Mouse (Mus musculus): ENCODE measurements around the gene Fbxo27. TPM values are rescaled to one million over a fixed set of nuclear protein-coding genes. Genes with fewer than 3 reads are reported as not detected.
"Not testable (repeated sequence)": the region's sequence is repeated elsewhere in the genome, so short reads cannot be mapped to it uniquely, and the experiment has no call there.

Gene Fbxo27
- polyA plus RNA-seq, 1 experiment: 3.7 TPM

- H3K27me3 ChIP-seq (ENCODE audit: control insufficient read depth, insufficient read depth, low read length): no peaks in the 10 kb centered on the region
- no peaks in the 10 kb centered on the region for H3K36me3 ChIP-seq (ENCODE audit: control insufficient read depth, insufficient read depth, low read length)
- TF ChIP-seq POLR2A (IDR thresholded peaks at IDR 0.05; ENCODE audit: low read depth, low read length): no peak
- no peak for TF ChIP-seq CTCF (IDR thresholded peaks at IDR 0.05; ENCODE audit: extremely low read depth, insufficient read depth, insufficient read length, insufficient replicate concordance)
- no peaks in the 10 kb centered on the region; the same call in 1 of the 2 replicates for H3K4me1 ChIP-seq (ENCODE audit: control insufficient read depth, insufficient read depth, insufficient read length)
- DNase-seq (ENCODE audit: low read depth in 1 of 2, low spot score in 2 of 2): no peak
- no peak overlapping the region for H3K27ac ChIP-seq (ENCODE audit: insufficient read depth, low read length)
- H3K4me3 ChIP-seq (ENCODE audit: extremely low read depth, insufficient read depth, insufficient read length): no peak overlapping the region
- WGBS: 8% methylated on average over 15 of the region's 15 CpGs
Observed at GRCm38 (mm10) chr7:28665620-28666579, 26.7 kb upstream of the Fbxo27 start.

GRCm38 (mm10) chr7:28671172-28671571 lies 21.5 kb upstream of the Fbxo27 start:
- no peaks in the 10 kb centered on the region for H3K27me3 ChIP-seq (ENCODE audit: control insufficient read depth, insufficient read depth, low read length)
- 5% methylated on average over 4 of the region's 4 CpGs for WGBS
- H3K27ac ChIP-seq (ENCODE audit: insufficient read depth, low read length): no peak overlapping the region
- no peak for DNase-seq (ENCODE audit: low read depth in 1 of 2, low spot score in 2 of 2)
- no peak for TF ChIP-seq POLR2A (IDR thresholded peaks at IDR 0.05; ENCODE audit: low read depth, low read length)
- no peak for TF ChIP-seq CTCF (IDR thresholded peaks at IDR 0.05; ENCODE audit: extremely low read depth, insufficient read depth, insufficient read length, insufficient replicate concordance)
- no peaks in the 10 kb centered on the region for H3K36me3 ChIP-seq (ENCODE audit: control insufficient read depth, insufficient read depth, low read length)
- H3K4me1 ChIP-seq (ENCODE audit: control insufficient read depth, insufficient read depth, insufficient read length): peaks cover 4% of the 10 kb centered on the region; the same call in 1 of the 2 replicates
- no peak overlapping the region for H3K4me3 ChIP-seq (ENCODE audit: extremely low read depth, insufficient read depth, insufficient read length)

GRCm38 (mm10) chr7:28672276-28672675 lies 20.4 kb upstream of the Fbxo27 start:
- 92% methylated on average over 5 of the region's 5 CpGs for WGBS
- Histone ChIP-seq H3K27ac (ENCODE audit: insufficient read depth, low read length) (no peak overlapping the region), H3K4me3 (ENCODE audit: extremely low read depth, insufficient read depth, insufficient read length) (no peak overlapping the region)

GRCm38 (mm10) chr7:28672786-28673185 lies 19.9 kb upstream of the Fbxo27 start:
- not testable (repeated sequence) for H3K4me3 ChIP-seq (ENCODE audit: extremely low read depth, insufficient read depth, insufficient read length); H3K27ac ChIP-seq (ENCODE audit: insufficient read depth, low read length); DNase-seq (ENCODE audit: low read depth in 1 of 2, low spot score in 2 of 2); H3K27me3 ChIP-seq (ENCODE audit: control insufficient read depth, insufficient read depth, low read length); H3K36me3 ChIP-seq (ENCODE audit: control insufficient read depth, insufficient read depth, low read length); H3K4me1 ChIP-seq (ENCODE audit: control insufficient read depth, insufficient read depth, insufficient read length)
- WGBS: 83% methylated on average over 5 of the region's 5 CpGs

More at GRCm38 (mm10) chr7:28672276-28672675, 20.4 kb upstream of the Fbxo27 start:
- TF ChIP-seq CTCF (IDR thresholded peaks at IDR 0.05; ENCODE audit: extremely low read depth, insufficient read depth, insufficient read length, insufficient replicate concordance): no peak
- TF ChIP-seq POLR2A (IDR thresholded peaks at IDR 0.05; ENCODE audit: low read depth, low read length): no peak
- no peaks in the 10 kb centered on the region for H3K27me3 ChIP-seq (ENCODE audit: control insufficient read depth, insufficient read depth, low read length)
- no peak for DNase-seq (ENCODE audit: low read depth in 1 of 2, low spot score in 2 of 2)
- no peaks in the 10 kb centered on the region for H3K36me3 ChIP-seq (ENCODE audit: control insufficient read depth, insufficient read depth, low read length)
- H3K4me1 ChIP-seq (ENCODE audit: control insufficient read depth, insufficient read depth, insufficient read length): peaks cover 4% of the 10 kb centered on the region; the same call in 1 of the 2 replicates

GRCm38 (mm10) chr7:28674994-28675393 lies 17.7 kb upstream of the Fbxo27 start:
- Histone ChIP-seq H3K4me3 (ENCODE audit: extremely low read depth, insufficient read depth, insufficient read length) (peak overlapping the region; percentile 20; the same call in 1 of the 2 replicates), H3K27ac (ENCODE audit: insufficient read depth, low read length) (no peak overlapping the region), H3K36me3 (ENCODE audit: control insufficient read depth, insufficient read depth, low read length) (no peaks in the 10 kb centered on the region), H3K4me1 (ENCODE audit: control insufficient read depth, insufficient read depth, insufficient read length) (peaks cover 4% of the 10 kb centered on the region; the same call in 1 of the 2 replicates), H3K27me3 (ENCODE audit: control insufficient read depth, insufficient read depth, low read length) (no peaks in the 10 kb centered on the region)
- no peak for DNase-seq (ENCODE audit: low read depth in 1 of 2, low spot score in 2 of 2)
- WGBS: 60% methylated on average over 9 of the region's 9 CpGs
- TF ChIP-seq CTCF (IDR thresholded peaks at IDR 0.05; ENCODE audit: extremely low read depth, insufficient read depth, insufficient read length, insufficient replicate concordance): no peak
- no peak for TF ChIP-seq POLR2A (IDR thresholded peaks at IDR 0.05; ENCODE audit: low read depth, low read length)

- Histone ChIP-seq H3K4me3 (ENCODE audit: extremely low read depth, insufficient read depth, insufficient read length) (no peak overlapping the region), H3K27me3 (ENCODE audit: control insufficient read depth, insufficient read depth, low read length) (no peaks in the 10 kb centered on the region), H3K36me3 (ENCODE audit: control insufficient read depth, insufficient read depth, low read length) (no peaks in the 10 kb centered on the region), H3K27ac (ENCODE audit: insufficient read depth, low read length) (no peak overlapping the region), H3K4me1 (ENCODE audit: control insufficient read depth, insufficient read depth, insufficient read length) (peaks cover 4% of the 10 kb centered on the region; the same call in 1 of the 2 replicates)
- DNase-seq (ENCODE audit: low read depth in 1 of 2, low spot score in 2 of 2): no peak
- TF ChIP-seq CTCF (IDR thresholded peaks at IDR 0.05; ENCODE audit: extremely low read depth, insufficient read depth, insufficient read length, insufficient replicate concordance): no peak
- TF ChIP-seq POLR2A (IDR thresholded peaks at IDR 0.05; ENCODE audit: low read depth, low read length): no peak
- WGBS: 66% methylated on average over 11 of the region's 11 CpGs
Observed at GRCm38 (mm10) chr7:28675746-28676145, 16.9 kb upstream of the Fbxo27 start.

All from spleen, adult 2 months (tissue).